Mouse (Mus musculus): Measurements from ENCODE around the gene Actl6a.
A peak's percentile ranks its signal among the peaks of the same experiment; 100 is the strongest.
"Not testable (repeated sequence)": the region's sequence is repeated elsewhere in the genome, so short reads cannot be mapped to it uniquely, and the experiment has no call there.

Gene Actl6a

GRCm38 (mm10) chr3:32705647-32706348, at the start of gene Actl6a:
Gene Actl6a, plus strand, starts transcription at chr3:32706298.
- not testable (repeated sequence) for DNase-seq (ENCODE audit: low read depth)

GRCm38 (mm10) chr3:32656398-32656994, 49.6 kb upstream of the Actl6a start:
- DNase-seq (ENCODE audit: low read depth): peak; percentile 20

GRCm38 (mm10) chr3:32658401-32658800, 47.7 kb upstream of the Actl6a start:
- no peak for DNase-seq (ENCODE audit: low read depth)

GRCm38 (mm10) chr3:32658821-32659220, 47.3 kb upstream of the Actl6a start:
- DNase-seq (ENCODE audit: low read depth): no peak

DNA sequence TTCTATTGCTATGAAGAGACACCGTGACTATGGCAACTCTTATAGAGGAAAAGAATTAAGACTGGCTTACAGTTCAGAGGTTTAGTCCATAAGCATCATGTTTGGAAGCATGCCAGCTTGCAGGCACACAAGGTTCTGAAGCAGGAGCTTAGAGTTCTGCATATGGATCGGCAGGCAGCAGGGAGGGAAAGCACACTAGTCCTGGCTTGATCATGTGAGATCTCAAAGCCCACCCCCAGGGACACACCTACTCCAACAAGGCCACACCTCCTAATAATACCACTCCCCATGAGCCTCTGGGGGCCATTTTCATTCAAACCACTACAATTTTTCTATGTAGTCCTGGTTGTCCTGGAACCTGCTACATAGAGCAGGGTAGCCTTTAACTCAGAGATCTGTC, 46.6 kb upstream of the Actl6a start:
- DNase-seq (ENCODE audit: low read depth): no peak

GRCm38 (mm10) chr3:32660276-32660675, 45.8 kb upstream of the Actl6a start:
- DNase-seq (ENCODE audit: low read depth): peak; percentile 38

DNA sequence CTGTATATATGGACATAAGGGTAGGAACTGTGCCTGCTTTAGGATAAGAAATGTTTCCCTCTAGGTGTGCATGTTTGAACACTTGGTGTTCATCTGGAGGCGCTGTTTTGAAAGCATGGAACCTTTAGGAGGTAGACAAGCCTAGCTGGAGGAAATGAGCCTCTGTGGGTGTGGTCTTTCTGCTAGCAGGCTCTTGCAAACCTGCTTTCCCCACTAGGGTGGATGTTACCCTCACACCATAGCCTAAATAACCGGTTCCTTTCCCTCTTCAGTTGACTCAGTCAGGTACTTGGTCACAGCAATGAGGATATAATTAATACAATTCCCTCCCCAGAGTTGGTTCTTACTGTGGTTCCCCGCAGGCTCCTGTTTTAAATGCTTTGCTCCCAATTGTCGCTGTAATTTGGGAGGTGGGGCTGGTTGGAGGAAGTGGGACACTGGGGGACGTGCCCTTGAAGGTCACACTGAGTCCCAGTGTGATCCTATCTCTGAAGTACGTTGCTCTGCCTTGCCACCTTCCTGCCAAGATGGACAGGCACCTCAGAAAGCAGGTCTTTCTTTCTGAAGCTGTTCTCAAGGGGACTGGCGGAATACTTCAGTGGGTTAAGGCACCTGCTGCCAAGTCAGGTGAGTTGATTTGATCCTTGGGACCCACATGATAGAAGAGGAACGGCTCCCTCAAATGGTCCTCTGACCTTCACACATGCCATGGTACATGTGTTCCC, 45.1 kb upstream of the Actl6a start:
- peak; percentile 38 for DNase-seq (ENCODE audit: low read depth)

DNA sequence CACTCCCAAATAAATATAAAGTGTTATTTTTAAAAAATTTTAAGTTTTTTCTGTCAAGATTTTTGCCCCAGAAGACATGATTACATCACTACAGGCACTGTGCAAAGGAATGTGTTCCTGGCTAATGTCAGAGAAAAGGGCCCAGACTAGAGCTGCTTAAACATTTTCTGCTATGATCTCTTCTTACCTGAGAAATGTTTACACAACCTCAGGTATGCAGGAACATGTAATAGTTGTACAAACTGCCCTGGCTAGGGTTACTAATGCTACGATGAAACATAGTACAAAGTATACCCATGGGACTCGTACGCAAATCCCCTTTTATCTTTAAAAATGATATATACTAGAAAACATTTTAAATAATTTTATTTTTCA, 44.6 kb upstream of the Actl6a start:
- no peak for DNase-seq (ENCODE audit: low read depth)

DNA sequence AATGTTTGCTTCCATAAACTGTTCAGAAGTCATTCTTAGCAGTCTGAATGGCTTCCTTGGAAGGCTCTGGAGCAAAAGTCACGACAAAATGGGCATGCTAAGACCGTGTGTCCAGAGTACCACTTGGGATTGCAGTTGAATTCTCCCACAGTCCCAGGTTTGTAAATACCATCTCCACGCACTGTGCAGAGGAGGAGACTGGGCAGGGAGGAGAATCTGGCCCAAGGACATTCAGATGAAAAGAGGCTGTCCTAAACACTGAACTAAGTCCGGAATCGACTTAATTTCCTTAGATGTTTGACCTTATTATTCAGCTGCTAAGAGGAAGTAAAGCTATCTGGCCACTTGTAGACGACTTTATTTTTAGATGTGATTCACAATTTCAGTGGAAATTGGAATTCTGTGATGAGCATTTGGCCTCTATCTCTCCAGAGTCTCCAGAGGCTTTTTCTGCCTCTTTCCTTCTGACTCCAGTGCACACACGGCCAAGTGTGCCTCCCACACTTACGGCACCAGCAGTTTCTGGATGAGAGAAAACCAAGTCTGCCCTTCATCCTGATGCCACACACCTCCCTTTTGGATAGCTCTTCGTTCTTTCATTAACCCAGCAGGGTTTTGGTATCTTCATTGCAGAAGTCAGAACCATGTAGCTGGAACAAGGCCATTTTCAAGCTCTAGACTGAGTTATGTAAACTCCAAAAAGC, 37.7 kb upstream of the Actl6a start:
- DNase-seq (ENCODE audit: low read depth): no peak

- DNase-seq (ENCODE audit: low read depth): no peak
These were observed 36.9 kb upstream of the Actl6a start for GRCm38 (mm10) chr3:32669211-32669610.

DNA sequence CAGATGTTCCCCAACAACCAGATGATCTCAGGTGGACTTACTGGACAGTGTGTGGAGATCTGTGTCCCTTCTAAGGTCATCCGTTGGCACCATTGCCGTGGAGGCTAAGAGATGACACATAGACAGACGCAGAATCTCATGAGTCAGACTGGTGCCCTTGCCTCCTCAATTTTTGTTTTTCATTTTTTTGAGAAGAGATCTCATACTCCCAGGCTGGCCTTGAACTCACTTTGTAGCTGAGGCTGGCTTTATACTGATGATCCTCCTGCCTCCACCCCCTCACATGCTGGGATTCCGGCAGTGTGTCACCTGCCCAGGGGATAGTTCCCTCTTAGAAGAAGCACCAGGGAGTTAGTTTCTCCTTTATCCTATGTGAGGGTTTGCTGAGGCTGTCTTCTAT, 35.9 kb upstream of the Actl6a start:
- no peak for DNase-seq (ENCODE audit: low read depth)

DNA sequence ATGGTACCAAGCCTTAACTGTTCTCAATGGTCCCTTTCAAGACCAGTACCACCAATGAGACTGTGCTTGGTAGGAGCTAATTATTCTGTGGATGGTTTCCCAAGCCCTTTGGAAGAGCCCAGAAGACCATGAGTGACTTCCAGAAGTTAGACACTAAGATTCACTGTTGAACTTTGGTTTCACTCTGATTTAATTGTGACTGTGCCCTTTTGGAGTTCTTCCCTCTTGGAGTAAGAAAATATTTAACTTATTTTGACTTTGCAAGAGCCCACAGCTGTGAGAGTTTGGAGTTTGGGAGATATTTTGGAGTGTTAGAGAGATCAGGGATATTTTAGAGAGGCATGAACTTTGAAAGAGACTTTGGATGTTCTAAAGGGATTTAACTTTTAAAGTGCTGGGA, 32.9 kb upstream of the Actl6a start:
- no peak for DNase-seq (ENCODE audit: low read depth)

DNA sequence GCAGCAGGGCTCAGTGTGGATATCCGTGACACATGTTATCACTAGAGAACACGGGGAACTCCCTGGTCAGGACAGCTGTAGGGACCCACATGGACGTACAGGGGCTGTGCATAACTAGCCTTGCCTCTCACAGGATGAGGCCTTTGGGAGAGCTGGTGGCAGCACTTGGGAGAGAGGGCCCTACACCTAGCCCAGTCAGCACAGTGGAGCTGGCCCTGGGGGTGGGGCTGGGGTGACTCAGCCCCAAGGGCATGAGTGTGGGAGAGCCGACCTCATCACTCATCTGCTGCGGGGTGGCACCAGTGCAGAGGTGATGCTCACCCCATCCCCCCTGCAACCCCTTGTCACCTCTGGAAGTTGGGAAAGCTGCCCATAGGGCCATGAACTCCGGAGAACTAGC, 29.7 kb upstream of the Actl6a start:
- no peak for DNase-seq (ENCODE audit: low read depth)

GRCm38 (mm10) chr3:32682910-32683531, 23.1 kb upstream of the Actl6a start:
- no peak for DNase-seq (ENCODE audit: low read depth)

GRCm38 (mm10) chr3:32684631-32685030, 21.5 kb upstream of the Actl6a start:
- no peak for DNase-seq (ENCODE audit: low read depth)

- DNase-seq (ENCODE audit: low read depth): no peak
These were observed 19.6 kb upstream of the Actl6a start for GRCm38 (mm10) chr3:32686537-32686936.

DNA sequence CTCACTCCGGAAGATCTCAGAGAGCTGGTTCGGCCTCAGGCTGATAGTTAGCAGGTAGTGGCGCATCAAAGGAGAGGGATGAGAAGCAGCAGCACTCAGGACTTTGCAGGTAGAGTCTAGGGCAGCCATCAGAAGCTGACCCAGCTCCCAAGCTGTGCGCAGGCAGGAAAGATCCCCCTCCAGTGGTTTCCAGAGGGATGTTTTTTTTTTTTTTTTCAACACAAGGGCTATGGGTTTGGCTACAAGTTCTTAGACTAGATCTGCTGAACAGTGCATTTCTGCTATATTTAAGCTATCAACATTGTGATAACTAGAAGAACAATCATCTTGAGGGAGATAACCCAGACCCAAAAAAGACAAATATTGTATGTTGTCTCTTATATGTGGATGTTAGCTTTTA, 18.9 kb upstream of the Actl6a start:
- no peak for DNase-seq (ENCODE audit: low read depth)

DNA sequence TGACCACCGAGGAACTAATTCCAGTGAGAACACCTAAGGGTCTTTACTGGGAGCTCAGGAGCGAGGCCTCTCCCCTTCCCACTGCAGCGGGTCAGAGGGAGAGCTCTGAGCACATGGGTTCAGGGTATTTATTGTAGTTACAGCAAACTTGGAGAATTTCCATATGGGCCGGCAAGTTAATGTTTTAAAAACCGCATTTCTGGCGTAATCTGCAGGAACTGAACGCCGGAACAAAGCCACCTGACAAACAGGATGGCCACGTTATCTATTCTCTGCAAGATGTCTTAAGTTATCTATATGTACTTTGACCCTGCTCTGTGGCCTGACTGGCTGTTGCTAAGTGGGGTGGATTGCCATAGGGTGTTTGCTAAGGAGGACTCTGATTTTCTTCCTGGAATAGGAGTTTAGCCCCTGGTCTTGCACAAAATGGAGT, 16.5 kb upstream of the Actl6a start:
- no peak for DNase-seq (ENCODE audit: low read depth)

DNA sequence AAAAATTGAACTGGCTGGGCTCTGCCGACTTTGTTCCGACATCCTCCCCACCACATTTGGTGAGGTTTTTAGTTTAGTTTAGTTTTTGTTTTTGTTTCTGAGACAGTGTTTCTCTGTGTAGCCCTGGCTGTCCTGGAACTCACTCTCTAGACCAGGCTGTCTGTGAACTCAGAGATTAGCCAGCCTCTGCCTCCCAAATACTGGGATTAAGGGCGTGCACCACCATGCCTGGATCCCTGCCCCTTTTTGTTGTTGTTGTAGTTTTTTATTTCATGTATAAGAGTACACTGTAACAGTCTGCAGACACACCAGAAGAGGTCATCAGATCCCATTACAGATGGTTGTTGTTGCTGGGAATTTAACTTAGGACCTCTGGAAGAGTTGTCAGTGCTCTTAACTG, 16.1 kb upstream of the Actl6a start:
- DNase-seq (ENCODE audit: low read depth): no peak

- DNase-seq (ENCODE audit: low read depth): no peak
These were observed 15.2 kb upstream of the Actl6a start for GRCm38 (mm10) chr3:32690901-32691300.

- DNase-seq (ENCODE audit: low read depth): no peak
These were observed 14.3 kb upstream of the Actl6a start for GRCm38 (mm10) chr3:32691841-32692240.

DNA sequence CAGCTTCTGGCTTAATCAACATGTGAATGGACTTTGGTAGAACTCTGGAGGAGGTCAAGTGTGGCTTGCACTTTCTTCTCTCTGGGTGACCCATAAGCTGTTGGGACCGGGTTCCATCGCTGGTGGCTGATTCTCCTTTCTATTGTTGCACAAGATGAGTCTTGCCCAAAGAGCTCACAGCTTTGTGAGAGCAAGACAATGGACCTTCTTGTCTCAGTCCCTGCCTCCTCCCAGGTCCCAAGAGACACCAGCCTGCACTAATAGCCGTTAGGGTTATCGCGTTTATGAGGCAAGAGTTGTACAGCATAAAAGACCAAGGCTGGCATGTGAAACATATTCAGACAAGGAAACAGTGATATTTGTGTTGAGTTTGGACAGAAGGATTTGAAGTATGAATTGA, 11.9 kb upstream of the Actl6a start:
- DNase-seq (ENCODE audit: low read depth): no peak
